Mouse (Mus musculus): ENCODE measurements around the gene Ndufab1. TPM values are rescaled to one million over a fixed set of nuclear protein-coding genes. Genes with fewer than 3 reads are reported as not detected.
"Not testable (repeated sequence)": the region's sequence is repeated elsewhere in the genome, so short reads cannot be mapped to it uniquely, and the experiment has no call there.

Ndufab1 gene
- polyA plus RNA-seq, 1 experiment from 2014 or later, result 730 TPM

GRCm38 (mm10) chr7:122126946-122127345 is 25.3 kb upstream of the Ndufab1 start:
- Histone ChIP-seq H3K9ac (replicated peaks; ENCODE audit: low read length) (no peak overlapping the region), H3K27me3 (ENCODE audit: control insufficient read depth, insufficient read depth, low read length) (no peaks in the 10 kb centered on the region), H3K27ac (replicated peaks; ENCODE audit: low read depth, low read length) (no peak overlapping the region), H3K4me2 (ENCODE audit: low read depth, low read length) (no peak overlapping the region), H3K4me3 (ENCODE audit: low read depth, low read length) (no peak overlapping the region), H3K9me3 (replicated peaks; ENCODE audit: control insufficient read depth, low read length) (no peaks in the 10 kb centered on the region), H3K4me1 (ENCODE audit: control insufficient read depth, insufficient read depth, low read length) (no peaks in the 10 kb centered on the region), H3K36me3 (replicated peaks; ENCODE audit: control insufficient read depth, insufficient read depth, low read depth, low read length) (no peaks in the 10 kb centered on the region; the same call in none of the 2 replicates)
- 95% methylated on average over 11 of the region's 11 CpGs for WGBS
- no peak for ATAC-seq (replicated peaks; ENCODE audit: insufficient number of reproducible peaks, low FRiP score, low TSS enrichment, low read depth)
- no peak for DNase-seq (ENCODE audit: low spot score)

- DNase-seq (ENCODE audit: low spot score), result peak; percentile 8
- ATAC-seq (replicated peaks; ENCODE audit: insufficient number of reproducible peaks, low FRiP score, low TSS enrichment, low read depth), result no peak
- no peaks in the 10 kb centered on the region for H3K4me1 ChIP-seq (ENCODE audit: control insufficient read depth, insufficient read depth, low read length)
- no peak overlapping the region for H3K4me2 ChIP-seq (ENCODE audit: low read depth, low read length)
- H3K9me3 ChIP-seq (replicated peaks; ENCODE audit: control insufficient read depth, low read length), result no peaks in the 10 kb centered on the region
- no peak overlapping the region for H3K4me3 ChIP-seq (ENCODE audit: low read depth, low read length)
- H3K9ac ChIP-seq (replicated peaks; ENCODE audit: low read length), result no peak overlapping the region
- H3K27ac ChIP-seq (replicated peaks; ENCODE audit: low read depth, low read length), result no peak overlapping the region
- H3K27me3 ChIP-seq (ENCODE audit: control insufficient read depth, insufficient read depth, low read length), result no peaks in the 10 kb centered on the region
- 73% methylated on average over 8 of the region's 8 CpGs for WGBS
- no peaks in the 10 kb centered on the region; the same call in none of the 2 replicates for H3K36me3 ChIP-seq (replicated peaks; ENCODE audit: control insufficient read depth, insufficient read depth, low read depth, low read length)
Observed at GRCm38 (mm10) chr7:122125636-122126035, 23.9 kb upstream of the Ndufab1 start.

- 85% methylated on average over 4 of the region's 4 CpGs for WGBS
- Histone ChIP-seq H3K4me1 (ENCODE audit: control insufficient read depth, insufficient read depth, low read length) (no peaks in the 10 kb centered on the region), H3K9me3 (replicated peaks; ENCODE audit: control insufficient read depth, low read length) (no peaks in the 10 kb centered on the region), H3K27me3 (ENCODE audit: control insufficient read depth, insufficient read depth, low read length) (no peaks in the 10 kb centered on the region), H3K9ac (replicated peaks; ENCODE audit: low read length) (no peak overlapping the region), H3K27ac (replicated peaks; ENCODE audit: low read depth, low read length) (no peak overlapping the region), H3K36me3 (replicated peaks; ENCODE audit: control insufficient read depth, insufficient read depth, low read depth, low read length) (no peaks in the 10 kb centered on the region; the same call in none of the 2 replicates), H3K4me3 (ENCODE audit: low read depth, low read length) (no peak overlapping the region), H3K4me2 (ENCODE audit: low read depth, low read length) (no peak overlapping the region)
- DNase-seq (ENCODE audit: low spot score) (no peak), ATAC-seq (replicated peaks; ENCODE audit: insufficient number of reproducible peaks, low FRiP score, low TSS enrichment, low read depth) (no peak)
Observed at GRCm38 (mm10) chr7:122123518-122123917, 21.8 kb upstream of the Ndufab1 start.

GRCm38 (mm10) chr7:122108206-122108605 is 6.5 kb upstream of the Ndufab1 start:
- no peak for ATAC-seq (replicated peaks; ENCODE audit: insufficient number of reproducible peaks, low FRiP score, low TSS enrichment, low read depth)
- Histone ChIP-seq H3K36me3 (replicated peaks; ENCODE audit: control insufficient read depth, insufficient read depth, low read depth, low read length) (peaks cover 3% of the 10 kb centered on the region), H3K27ac (replicated peaks; ENCODE audit: low read depth, low read length) (no peak overlapping the region), H3K9ac (replicated peaks; ENCODE audit: low read length) (no peak overlapping the region), H3K4me1 (ENCODE audit: control insufficient read depth, insufficient read depth, low read length) (no peaks in the 10 kb centered on the region), H3K4me3 (ENCODE audit: low read depth, low read length) (no peak overlapping the region), H3K27me3 (ENCODE audit: control insufficient read depth, insufficient read depth, low read length) (no peaks in the 10 kb centered on the region), H3K9me3 (replicated peaks; ENCODE audit: control insufficient read depth, low read length) (no peaks in the 10 kb centered on the region), H3K4me2 (ENCODE audit: low read depth, low read length) (no peak overlapping the region)
- DNase-seq (ENCODE audit: low spot score), result no peak
- 95% methylated on average over 6 of the region's 6 CpGs for WGBS

- not testable (repeated sequence) for H3K27me3 ChIP-seq (ENCODE audit: control insufficient read depth, insufficient read depth, low read length); H3K4me1 ChIP-seq (ENCODE audit: control insufficient read depth, insufficient read depth, low read length); H3K9me3 ChIP-seq (replicated peaks; ENCODE audit: control insufficient read depth, low read length); H3K36me3 ChIP-seq (replicated peaks; ENCODE audit: control insufficient read depth, insufficient read depth, low read depth, low read length); H3K27ac ChIP-seq (replicated peaks; ENCODE audit: low read depth, low read length)
- Histone ChIP-seq H3K4me2 (ENCODE audit: low read depth, low read length) (peak overlapping the region; percentile 66), H3K4me3 (ENCODE audit: low read depth, low read length) (peak overlapping the region; percentile 74), H3K9ac (replicated peaks; ENCODE audit: low read length) (peak overlapping the region; percentile 83)
- ATAC-seq (replicated peaks; ENCODE audit: insufficient number of reproducible peaks, low FRiP score, low TSS enrichment, low read depth) (peak; percentile 63), DNase-seq (ENCODE audit: low spot score) (peak; percentile 39)
- WGBS, result 6% methylated on average over 24 of the region's 28 CpGs
Observed at GRCm38 (mm10) chr7:122101014-122101746, 506 bp downstream of the Ndufab1 start.

- ATAC-seq (replicated peaks; ENCODE audit: insufficient number of reproducible peaks, low FRiP score, low TSS enrichment, low read depth), result no peak
- DNase-seq (ENCODE audit: low spot score), result peak; percentile 65
- H3K9ac ChIP-seq (replicated peaks; ENCODE audit: low read length), result no peak overlapping the region
- H3K27me3 ChIP-seq (ENCODE audit: control insufficient read depth, insufficient read depth, low read length), result no peaks in the 10 kb centered on the region
- peaks cover 14% of the 10 kb centered on the region for H3K36me3 ChIP-seq (replicated peaks; ENCODE audit: control insufficient read depth, insufficient read depth, low read depth, low read length)
- no peak overlapping the region for H3K4me2 ChIP-seq (ENCODE audit: low read depth, low read length)
- H3K4me3 ChIP-seq (ENCODE audit: low read depth, low read length), result no peak overlapping the region
- WGBS, result 68% methylated on average over 4 of the region's 4 CpGs
- no peaks in the 10 kb centered on the region; the same call in 1 of the 2 replicates for H3K4me1 ChIP-seq (ENCODE audit: control insufficient read depth, insufficient read depth, low read length)
- H3K9me3 ChIP-seq (replicated peaks; ENCODE audit: control insufficient read depth, low read length), result no peaks in the 10 kb centered on the region
- H3K27ac ChIP-seq (replicated peaks; ENCODE audit: low read depth, low read length), result no peak overlapping the region
Observed at GRCm38 (mm10) chr7:122099222-122099621, 2.5 kb downstream of the Ndufab1 start.

GRCm38 (mm10) chr7:122098009-122098408 is 3.7 kb downstream of the Ndufab1 start:
- WGBS, result 98% methylated on average over 3 of the region's 3 CpGs
- H3K4me2 ChIP-seq (ENCODE audit: low read depth, low read length), result no peak overlapping the region
- no peak overlapping the region for H3K27ac ChIP-seq (replicated peaks; ENCODE audit: low read depth, low read length)
- DNase-seq (ENCODE audit: low spot score) (no peak), ATAC-seq (replicated peaks; ENCODE audit: insufficient number of reproducible peaks, low FRiP score, low TSS enrichment, low read depth) (no peak)
- no peaks in the 10 kb centered on the region; the same call in 1 of the 2 replicates for H3K4me1 ChIP-seq (ENCODE audit: control insufficient read depth, insufficient read depth, low read length)
- peaks cover 14% of the 10 kb centered on the region for H3K36me3 ChIP-seq (replicated peaks; ENCODE audit: control insufficient read depth, insufficient read depth, low read depth, low read length)
- no peak overlapping the region for H3K9ac ChIP-seq (replicated peaks; ENCODE audit: low read length)
- H3K9me3 ChIP-seq (replicated peaks; ENCODE audit: control insufficient read depth, low read length), result no peaks in the 10 kb centered on the region
- H3K4me3 ChIP-seq (ENCODE audit: low read depth, low read length), result no peak overlapping the region
- no peaks in the 10 kb centered on the region for H3K27me3 ChIP-seq (ENCODE audit: control insufficient read depth, insufficient read depth, low read length)

- Histone ChIP-seq H3K9ac (replicated peaks; ENCODE audit: low read length) (no peak overlapping the region), H3K4me2 (ENCODE audit: low read depth, low read length) (no peak overlapping the region), H3K4me1 (ENCODE audit: control insufficient read depth, insufficient read depth, low read length) (no peaks in the 10 kb centered on the region), H3K9me3 (replicated peaks; ENCODE audit: control insufficient read depth, low read length) (no peaks in the 10 kb centered on the region), H3K27ac (replicated peaks; ENCODE audit: low read depth, low read length) (no peak overlapping the region), H3K27me3 (ENCODE audit: control insufficient read depth, insufficient read depth, low read length) (no peaks in the 10 kb centered on the region), H3K4me3 (ENCODE audit: low read depth, low read length) (no peak overlapping the region), H3K36me3 (replicated peaks; ENCODE audit: control insufficient read depth, insufficient read depth, low read depth, low read length) (peaks cover 19% of the 10 kb centered on the region)
- no peak for ATAC-seq (replicated peaks; ENCODE audit: insufficient number of reproducible peaks, low FRiP score, low TSS enrichment, low read depth)
- WGBS, result 91% methylated on average over 2 of the region's 2 CpGs
- DNase-seq (ENCODE audit: low spot score), result no peak
Observed at GRCm38 (mm10) chr7:122094564-122095330, 6.9 kb downstream of the Ndufab1 start.

All from embryonic facial prominence, embryonic 11.5 days (tissue).